10 mouse cellular contexts compared by ENCODE assay signal in genomic region chr11:4885385-4885903, GRCm38 (mm10). TPM values are rescaled to one million over a fixed set of nuclear protein-coding genes. Genes with fewer than 3 reads are reported as not detected.
DNase-seq lines count a peak whose midpoint lies in the region; ATAC-seq and TF ChIP-seq lines count a peak whose summit lies in the region.
"Had no signal": no experiment of that assay in that cellular context is flagged by ENCODE, and none has a peak within 500 bp of the region (broad histone marks: within the 10 kb centered on the region; RNA-seq: fewer than 3 reads in every experiment).

No protein-coding gene starts in this region.

- WGBS in heart, embryonic 11.5 days (ENCODE audit: insufficient replicate concordance): 60% methylated on average over 2 of the region's 2 CpGs
- 64% methylated on average over 2 of the region's 2 CpGs for WGBS in midbrain, postnatal 0 days

- peaks cover 5% of the 10 kb centered on the region for H3K4me1 ChIP-seq in heart, embryonic 11.5 days (ENCODE audit: control insufficient read depth, insufficient read depth, low read length)
- H3K4me1 ChIP-seq in midbrain, postnatal 0 days (ENCODE audit: insufficient read depth, low read length): no peaks in the 10 kb centered on the region

- no peaks in the 10 kb centered on the region for H3K9me3 ChIP-seq in heart, embryonic 11.5 days (replicated peaks; ENCODE audit: control insufficient read depth, low read length)
- H3K9me3 ChIP-seq in midbrain, postnatal 0 days (ENCODE audit: low read length): no peaks in the 10 kb centered on the region
- H3K9me3 ChIP-seq: limb, embryonic 13.5 days; stomach, embryonic 15.5 days had no signal

- no peak overlapping the region for H3K27ac ChIP-seq in heart, embryonic 11.5 days (ENCODE audit: low read depth, low read length)
- no peak overlapping the region for H3K27ac ChIP-seq in midbrain, postnatal 0 days (ENCODE audit: low read depth, low read length)
- H3K27ac ChIP-seq: limb, embryonic 13.5 days; stomach, embryonic 15.5 days had no signal

- H3K27me3 ChIP-seq in heart, embryonic 11.5 days (ENCODE audit: control insufficient read depth, insufficient read depth, low read length): no peaks in the 10 kb centered on the region
- no peaks in the 10 kb centered on the region for H3K27me3 ChIP-seq in midbrain, postnatal 0 days (ENCODE audit: insufficient read depth, low read length)
- H3K27me3 ChIP-seq: limb, embryonic 13.5 days; stomach, embryonic 15.5 days had no signal

- H3K4me3 ChIP-seq in heart, embryonic 11.5 days (ENCODE audit: low read depth, low read length): no peak overlapping the region
- H3K4me3 ChIP-seq in midbrain, postnatal 0 days (ENCODE audit: low read depth, low read length): no peak overlapping the region
- H3K4me3 ChIP-seq: limb, embryonic 13.5 days; stomach, embryonic 15.5 days had no signal

- no peak for ATAC-seq in heart, embryonic 11.5 days (replicated peaks; ENCODE audit: insufficient number of reproducible peaks, low FRiP score, low TSS enrichment)
- no peak for ATAC-seq in midbrain, postnatal 0 days (ENCODE audit: low FRiP score)

- DNase-seq in heart, adult 18-20 months: peak; percentile 5 to 62
- DNase-seq in urinary bladder, postnatal 14 days (ENCODE audit: low spot score): peak; percentile 54
- DNase-seq in urinary bladder, postnatal 10 days (ENCODE audit: low spot score): no peak
- peak; percentile 39 for DNase-seq in c-Kit-positive CD71-negative TER-119-negative erythroid progenitor cells, embryonic 14.5 days (ENCODE audit: low read depth)
- DNase-seq in kidney, postnatal 36 days: peak; percentile 55 to 85
- peak; percentile 49 for DNase-seq in midbrain, postnatal 0 days (ENCODE audit: low spot score)
- DNase-seq in thymus, postnatal 14 days: peak; percentile 75

- no peaks in the 10 kb centered on the region for H3K36me3 ChIP-seq in heart, embryonic 11.5 days (ENCODE audit: control insufficient read depth, insufficient read depth, low read length)
- peaks cover 31% of the 10 kb centered on the region for H3K36me3 ChIP-seq in midbrain, postnatal 0 days (ENCODE audit: insufficient read depth, low read length)

- TF ChIP-seq CTCF in midbrain, postnatal 0 days (IDR thresholded peaks at IDR 0.05): peak; percentile 78

- H3K4me2 ChIP-seq in heart, embryonic 11.5 days: no peak overlapping the region
- no peak overlapping the region for H3K4me2 ChIP-seq in midbrain, postnatal 0 days (ENCODE audit: low read depth, low read length, poor library complexity, severe bottlenecking)
- H3K4me2 ChIP-seq: limb, embryonic 13.5 days; stomach, embryonic 15.5 days had no signal

- no peak overlapping the region for H3K9ac ChIP-seq in heart, embryonic 11.5 days (ENCODE audit: low read depth, low read length)
- no peak overlapping the region for H3K9ac ChIP-seq in midbrain, postnatal 0 days (replicated peaks; ENCODE audit: low read length, poor library complexity, severe bottlenecking)
- H3K9ac ChIP-seq: limb, embryonic 13.5 days; stomach, embryonic 15.5 days had no signal

RNA-seq across cellular contexts. Expression of gene Thoc5, which starts 9.7 kb away (rescaled TPM):
- 10 to 100 TPM; 17.1 to 17.3 TPM for total RNA-seq in heart, adult 18-20 months (2021)
- polyA plus RNA-seq in heart, embryonic 11.5 days (2014; fragmentation: Nextera tagmentation; extraction: Ambion mirVana): 28.1 and 30.2 TPM in 2 replicates
- 44.9 and 48.4 TPM in 2 replicates for total RNA-seq in midbrain, postnatal 0 days (2014; rRNA removed)
- polyA plus RNA-seq in midbrain, postnatal 0 days (2015; fragmentation: Nextera tagmentation; extraction: Ambion mirVana): 44.6 and 45.2 TPM in 2 replicates

RNA-seq across cellular contexts. Expression of gene Nipsnap1, which starts 11.7 kb away (rescaled TPM):
- 1 to 10 TPM in 1 of 2 experiments, under 1 TPM in 1; 0.55 to 2.1 TPM for total RNA-seq in heart, adult 18-20 months (2021)
- polyA plus RNA-seq in heart, embryonic 11.5 days (2014; fragmentation: Nextera tagmentation; extraction: Ambion mirVana): 34.7 and 36.5 TPM in 2 replicates
- 133 and 170 TPM in 2 replicates for total RNA-seq in midbrain, postnatal 0 days (2014; rRNA removed)
- 130 and 133 TPM in 2 replicates for polyA plus RNA-seq in midbrain, postnatal 0 days (2015; fragmentation: Nextera tagmentation; extraction: Ambion mirVana)

RNA-seq across cellular contexts. Expression of gene Nf2, which starts 36.1 kb away (rescaled TPM):
- 10 to 100 TPM; 70.8 to 76.9 TPM for total RNA-seq in heart, adult 18-20 months (2021)
- polyA plus RNA-seq in heart, embryonic 11.5 days (2014; fragmentation: Nextera tagmentation; extraction: Ambion mirVana): 32.7 and 38.7 TPM in 2 replicates
- total RNA-seq in midbrain, postnatal 0 days (2014; rRNA removed): 103 and 107 TPM in 2 replicates
- polyA plus RNA-seq in midbrain, postnatal 0 days (2015; fragmentation: Nextera tagmentation; extraction: Ambion mirVana): 48.4 and 51.5 TPM in 2 replicates

Comparison
In these comparisons a context has a peak if more than half of its experiments do, and no peak if none do; other contexts are left out.
1. RNA of gene Nipsnap1, which starts 11.7 kb away (total RNA-seq): 133 to 170 TPM in midbrain, postnatal 0 days; 0.55 to 2.1 TPM in heart, adult 18-20 months; every median in the first group is over 10 times any median in the second.